Mouse (Mus musculus): Measurements from ENCODE around the gene Mks1. TPM values are rescaled to one million over a fixed set of nuclear protein-coding genes. Genes with fewer than 3 reads are reported as not detected.
A peak's percentile ranks its signal among the peaks of the same experiment; 100 is the strongest.
"Not testable (repeated sequence)": the region's sequence is repeated elsewhere in the genome, so short reads cannot be mapped to it uniquely, and the experiment has no call there.

Mks1 gene
- polyA plus RNA-seq, 1 experiment from 2014 or later: 12.0 TPM

DNA sequence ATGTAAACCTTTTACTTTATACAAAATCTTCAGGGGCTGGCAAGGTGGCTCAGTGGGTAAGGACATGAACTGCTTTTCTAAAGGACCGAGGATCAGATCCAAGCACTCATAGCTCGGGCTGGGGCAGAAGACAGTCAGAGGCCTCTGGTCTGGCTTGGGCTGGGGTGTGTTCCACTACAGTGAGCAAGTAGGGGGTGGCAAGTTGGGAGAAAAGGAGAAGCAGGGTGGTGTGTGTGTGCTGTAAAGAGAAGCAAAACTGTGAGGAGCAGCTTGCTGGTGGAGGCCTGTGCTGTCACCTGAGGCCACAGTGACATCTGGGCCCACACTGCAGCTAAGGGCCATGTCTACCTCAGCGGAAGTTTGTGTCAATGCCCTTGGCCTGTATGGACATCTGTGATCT, 11.6 kb upstream of the Mks1 start:
- no peaks in the 10 kb centered on the region for H3K4me1 ChIP-seq
- 74% methylated on average over 3 of the region's 3 CpGs for WGBS

DNA sequence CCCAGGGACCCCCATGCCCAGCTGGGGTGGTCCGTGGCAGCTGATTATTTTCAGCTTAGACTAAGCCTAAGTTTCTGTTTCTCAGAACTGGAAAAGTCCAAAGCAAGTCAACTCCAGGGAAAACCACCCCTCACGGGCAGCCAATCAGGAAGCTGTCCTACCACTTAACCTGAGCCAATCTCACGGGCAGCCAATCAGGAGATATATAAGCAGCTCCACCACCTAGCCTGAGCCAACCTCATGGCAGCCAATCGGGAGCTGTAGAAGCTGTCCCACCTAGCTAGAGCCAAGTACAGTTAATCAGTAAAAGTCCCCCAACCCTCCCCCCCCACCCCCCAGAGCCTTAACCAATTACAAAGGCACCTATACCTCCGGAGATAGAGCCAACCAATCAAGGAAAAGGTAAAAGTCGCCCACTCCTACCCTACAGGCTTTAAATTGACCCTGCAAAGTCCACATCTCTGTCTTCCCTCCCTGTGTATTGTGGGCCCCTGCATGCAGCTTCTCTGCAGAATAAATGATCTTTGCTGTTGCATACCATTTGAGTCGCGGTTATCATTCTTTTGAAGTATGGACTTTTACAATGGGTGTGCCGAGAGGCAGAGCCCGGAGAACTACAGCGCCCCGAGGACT, 5.9 kb upstream of the Mks1 start:
- Histone ChIP-seq H3K4me2 (no peak overlapping the region), H3K9me3 (no peaks in the 10 kb centered on the region), H3K27ac (no peak overlapping the region), H3K27me3 (replicated peaks) (no peaks in the 10 kb centered on the region), H3K4me3 (replicated peaks) (no peak overlapping the region), H3K9ac (no peak overlapping the region), H3K4me1 (no peaks in the 10 kb centered on the region), H3K36me3 (no peaks in the 10 kb centered on the region)
- no peak for ATAC-seq (ENCODE audit: insufficient read depth, low FRiP score, low read depth)
- 79% methylated on average over 12 of the region's 12 CpGs for WGBS

More for the DNA sequence above, 11.6 kb upstream of the Mks1 start:
- Histone ChIP-seq H3K27me3 (replicated peaks) (no peaks in the 10 kb centered on the region), H3K36me3 (no peaks in the 10 kb centered on the region), H3K4me2 (no peak overlapping the region), H3K9ac (no peak overlapping the region), H3K27ac (no peak overlapping the region), H3K9me3 (no peaks in the 10 kb centered on the region), H3K4me3 (replicated peaks) (no peak overlapping the region)
- ATAC-seq (ENCODE audit: insufficient read depth, low FRiP score, low read depth): no peak

DNA sequence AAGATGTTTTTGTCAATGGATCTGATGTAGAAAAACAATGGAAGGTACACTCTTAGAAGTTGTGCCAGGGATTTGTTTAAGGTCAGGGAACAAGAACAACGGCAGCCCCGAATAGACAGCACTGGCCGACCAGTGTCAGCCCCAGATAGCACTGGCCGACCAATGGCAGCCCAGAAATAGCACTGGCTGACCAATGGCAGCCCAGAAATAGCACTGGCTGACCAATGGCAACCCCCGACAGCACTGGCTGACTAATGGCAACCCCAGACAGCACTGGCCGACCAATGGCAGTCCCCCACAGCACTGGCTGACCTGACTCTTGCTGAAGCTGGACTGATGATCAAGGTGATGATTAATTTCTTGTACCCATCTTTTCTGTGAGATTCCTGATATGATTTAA, 5.1 kb upstream of the Mks1 start:
- H3K36me3 ChIP-seq: no peaks in the 10 kb centered on the region
- H3K9me3 ChIP-seq: no peaks in the 10 kb centered on the region
- H3K4me3 ChIP-seq (replicated peaks): no peak overlapping the region
- H3K27ac ChIP-seq: no peak overlapping the region
- no peak overlapping the region for H3K9ac ChIP-seq
- no peak overlapping the region for H3K4me2 ChIP-seq
- H3K4me1 ChIP-seq: peaks cover 3% of the 10 kb centered on the region; the same call in 1 of the 2 replicates
- WGBS: 62% methylated on average over 6 of the region's 6 CpGs
- no peaks in the 10 kb centered on the region for H3K27me3 ChIP-seq (replicated peaks)
- no peak for ATAC-seq (ENCODE audit: insufficient read depth, low FRiP score, low read depth)

DNA sequence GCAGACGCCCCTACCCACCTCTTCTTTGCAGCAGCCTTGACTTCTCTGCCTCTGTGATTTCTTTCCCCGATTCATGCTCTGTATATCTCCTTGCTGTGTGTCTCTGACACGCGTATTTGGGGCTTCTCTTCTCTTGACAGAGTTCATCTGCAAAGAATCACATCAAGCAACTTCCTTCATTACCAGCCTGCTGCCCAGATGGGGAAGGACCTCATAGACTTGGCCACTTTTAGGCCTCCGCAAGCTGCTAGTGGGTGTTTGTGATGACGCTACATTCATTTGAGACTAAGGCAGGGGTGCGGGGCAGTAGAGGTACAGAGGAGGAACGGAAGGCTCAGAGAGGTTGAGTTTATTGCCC, 561 bp downstream of the Mks1 start:
- Histone ChIP-seq H3K27me3 (replicated peaks) (no peaks in the 10 kb centered on the region), H3K9ac (no peak overlapping the region; the same call in 1 of the 2 replicates), H3K4me1 (peaks cover 8% of the 10 kb centered on the region), H3K4me3 (replicated peaks) (peak overlapping the region; percentile 63), H3K4me2 (peak overlapping the region; percentile 81), H3K36me3 (peaks cover 2% of the 10 kb centered on the region; the same call in 1 of the 2 replicates), H3K9me3 (no peaks in the 10 kb centered on the region), H3K27ac (peak overlapping the region; percentile 17; the same call in 1 of the 2 replicates)
- no peak for ATAC-seq (ENCODE audit: insufficient read depth, low FRiP score, low read depth)
- whole genome bisulfite sequencing: 28% methylated on average over 8 of the region's 8 CpGs

DNA sequence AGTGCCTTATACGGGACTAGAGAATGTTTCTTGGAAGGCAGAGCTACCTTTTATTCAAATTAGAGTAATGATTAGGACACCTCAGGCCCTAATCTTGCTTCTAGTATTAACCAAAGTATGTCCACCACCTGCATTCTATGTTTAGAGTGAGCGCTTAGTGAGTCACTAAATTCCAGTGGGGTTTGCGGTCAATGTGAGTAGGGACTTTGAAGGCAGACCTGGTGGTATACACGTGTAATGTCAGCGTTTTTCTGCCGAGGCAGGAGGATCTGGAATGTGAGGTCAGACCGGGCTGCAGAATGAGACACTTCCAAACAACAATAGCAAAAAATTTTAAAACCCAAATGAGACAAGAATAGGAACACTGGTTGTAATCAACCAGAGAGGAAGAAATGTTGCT, 1.5 kb downstream of the Mks1 start:
- H3K9me3 ChIP-seq: no peaks in the 10 kb centered on the region
- H3K4me1 ChIP-seq: peaks cover 8% of the 10 kb centered on the region
- ATAC-seq (ENCODE audit: insufficient read depth, low FRiP score, low read depth): no peak
- H3K4me2 ChIP-seq: no peak overlapping the region
- H3K27me3 ChIP-seq (replicated peaks): no peaks in the 10 kb centered on the region
- no peak overlapping the region for H3K4me3 ChIP-seq (replicated peaks)
- H3K27ac ChIP-seq: no peak overlapping the region
- H3K36me3 ChIP-seq: peaks cover 3% of the 10 kb centered on the region; the same call in 1 of the 2 replicates
- 84% methylated on average over 7 of the region's 7 CpGs for WGBS
- H3K9ac ChIP-seq: no peak overlapping the region

DNA sequence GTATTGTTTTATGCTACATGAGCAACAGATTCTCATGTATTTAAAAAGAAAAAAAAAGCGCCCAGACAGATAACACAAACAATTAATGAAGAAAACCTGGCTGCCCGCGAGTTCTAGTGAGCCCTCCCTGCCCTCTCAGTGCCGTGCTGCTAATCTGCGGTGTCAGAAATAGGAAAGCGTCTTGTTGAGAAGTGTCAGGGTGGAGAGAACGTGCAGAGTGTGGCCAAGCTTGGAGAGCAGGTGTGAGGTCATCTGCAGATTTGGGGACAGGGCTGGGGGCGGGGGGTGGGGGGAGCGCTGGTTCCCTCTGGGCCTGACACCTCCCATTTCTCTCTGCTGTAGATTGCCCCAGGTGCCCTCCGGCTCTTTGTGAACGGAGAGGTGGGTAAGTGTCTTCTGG, 6.3 kb downstream of the Mks1 start:
- Histone ChIP-seq H3K4me1 (no peaks in the 10 kb centered on the region), H3K4me3 (replicated peaks) (no peak overlapping the region), H3K27ac (no peak overlapping the region), H3K27me3 (replicated peaks) (no peaks in the 10 kb centered on the region), H3K9me3 (no peaks in the 10 kb centered on the region), H3K36me3 (peaks cover 8% of the 10 kb centered on the region; the same call in 1 of the 2 replicates), H3K9ac (no peak overlapping the region), H3K4me2 (no peak overlapping the region)
- 84% methylated on average over 11 of the region's 11 CpGs for WGBS
- no peak for ATAC-seq (ENCODE audit: insufficient read depth, low FRiP score, low read depth)

DNA sequence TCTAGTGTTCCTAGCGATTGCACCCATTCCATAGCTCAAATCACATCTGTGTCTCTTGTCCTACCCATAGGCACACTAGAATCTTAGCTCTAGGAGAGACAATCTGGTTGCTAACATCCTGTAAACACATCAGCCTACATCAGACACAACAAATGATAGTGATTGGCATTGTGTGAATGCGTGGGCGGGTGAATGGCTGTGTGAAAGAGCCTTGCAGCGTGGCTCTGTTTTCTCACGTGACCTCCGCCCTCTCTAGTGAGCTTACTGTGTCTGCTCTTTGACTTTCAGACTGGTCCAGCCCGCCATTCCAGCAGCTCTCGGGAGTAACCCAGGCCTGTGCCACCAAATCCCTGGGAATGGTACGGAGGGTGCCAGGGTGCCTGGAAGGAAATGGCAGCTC, 7.4 kb downstream of the Mks1 start:
- Histone ChIP-seq H3K9ac (no peak overlapping the region), H3K4me3 (replicated peaks) (no peak overlapping the region), H3K9me3 (no peaks in the 10 kb centered on the region), H3K27ac (no peak overlapping the region), H3K4me1 (no peaks in the 10 kb centered on the region), H3K27me3 (replicated peaks) (no peaks in the 10 kb centered on the region), H3K4me2 (no peak overlapping the region), H3K36me3 (peaks cover 8% of the 10 kb centered on the region; the same call in 1 of the 2 replicates)
- 82% methylated on average over 9 of the region's 9 CpGs for WGBS
- ATAC-seq (ENCODE audit: insufficient read depth, low FRiP score, low read depth): no peak

DNA sequence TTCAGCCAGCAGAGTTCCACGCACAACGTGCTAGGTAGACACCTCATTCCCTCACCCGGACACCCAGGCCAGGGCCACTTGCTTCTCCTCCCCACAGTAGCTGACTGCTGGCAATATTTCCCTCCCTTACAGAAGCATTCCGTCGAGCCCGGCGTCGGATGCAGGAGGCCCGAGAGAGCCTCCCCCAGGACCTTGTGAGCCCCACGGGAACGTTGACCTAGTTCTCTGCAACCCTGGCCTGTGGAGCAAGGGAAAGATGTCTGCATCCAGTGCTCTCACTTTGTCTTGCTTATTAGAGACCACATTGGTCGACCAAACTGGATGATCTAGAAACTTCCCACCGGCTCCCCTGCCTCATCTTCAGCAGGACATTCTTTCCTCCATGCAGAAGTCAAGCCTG, 9.8 kb downstream of the Mks1 start:
- Histone ChIP-seq H3K27ac (no peak overlapping the region), H3K36me3 (peaks cover 8% of the 10 kb centered on the region; the same call in 1 of the 2 replicates), H3K4me1 (no peaks in the 10 kb centered on the region), H3K9ac (no peak overlapping the region), H3K9me3 (no peaks in the 10 kb centered on the region), H3K27me3 (replicated peaks) (no peaks in the 10 kb centered on the region), H3K4me2 (no peak overlapping the region), H3K4me3 (replicated peaks) (no peak overlapping the region)
- no peak for ATAC-seq (ENCODE audit: insufficient read depth, low FRiP score, low read depth)
- WGBS: 91% methylated on average over 13 of the region's 13 CpGs

DNA sequence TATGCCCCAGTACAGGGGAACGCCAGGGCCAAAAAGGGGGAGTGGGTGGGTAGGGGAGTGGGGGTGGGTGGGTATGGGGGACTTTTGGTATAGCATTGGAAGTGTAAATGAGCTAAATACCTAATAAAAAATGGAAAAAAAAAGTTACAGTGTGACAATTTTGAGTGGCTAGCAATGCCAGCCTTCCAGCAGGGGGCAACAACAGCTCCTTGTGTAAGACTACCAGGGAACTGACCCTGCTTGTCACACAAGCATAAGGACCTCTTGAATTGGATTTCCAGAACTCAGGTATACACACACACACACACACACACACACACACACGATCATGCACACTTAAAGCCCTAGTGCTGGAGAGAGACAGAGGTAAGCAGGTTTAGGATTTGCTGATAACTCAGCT, 13.9 kb downstream of the Mks1 start:
- 86% methylated on average over 1 of the region's 2 CpGs for WGBS
- not testable (repeated sequence) for ATAC-seq (ENCODE audit: insufficient read depth, low FRiP score, low read depth)

DNA sequence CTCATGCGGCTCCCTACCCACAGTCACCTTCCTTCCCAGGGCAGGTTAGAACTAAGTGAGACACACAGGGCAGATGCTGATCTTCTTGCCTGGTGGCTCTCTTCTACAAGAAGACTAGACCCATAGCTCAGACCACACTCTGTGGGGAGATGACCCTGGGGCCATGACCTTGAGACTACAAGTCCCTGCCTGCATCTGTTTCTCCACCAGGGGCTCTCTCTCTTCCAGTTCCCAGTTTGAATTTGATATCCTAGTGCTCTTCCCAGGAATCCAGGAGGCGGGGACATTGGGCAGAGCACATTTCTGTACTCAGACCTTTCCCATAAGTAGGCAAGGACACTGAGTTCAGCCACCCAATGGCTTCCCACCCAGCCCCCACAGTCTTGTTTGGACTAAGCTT, 17.1 kb downstream of the Mks1 start:
- H3K27me3 ChIP-seq (replicated peaks): no peaks in the 10 kb centered on the region
- no peaks in the 10 kb centered on the region for H3K4me1 ChIP-seq
- H3K4me3 ChIP-seq (replicated peaks): no peak overlapping the region
- no peak overlapping the region for H3K9ac ChIP-seq
- H3K4me2 ChIP-seq: no peak overlapping the region
- no peak for ATAC-seq (ENCODE audit: insufficient read depth, low FRiP score, low read depth)
- WGBS: 66% methylated on average over 2 of the region's 2 CpGs
- no peaks in the 10 kb centered on the region for H3K36me3 ChIP-seq
- H3K27ac ChIP-seq: no peak overlapping the region
- H3K9me3 ChIP-seq: no peaks in the 10 kb centered on the region

More for the DNA sequence above, 13.9 kb downstream of the Mks1 start:
- H3K4me1 ChIP-seq; H3K9ac ChIP-seq; H3K4me3 ChIP-seq (replicated peaks); H3K27me3 ChIP-seq (replicated peaks); H3K4me2 ChIP-seq; H3K27ac ChIP-seq; H3K9me3 ChIP-seq; H3K36me3 ChIP-seq: not testable (repeated sequence)

DNA sequence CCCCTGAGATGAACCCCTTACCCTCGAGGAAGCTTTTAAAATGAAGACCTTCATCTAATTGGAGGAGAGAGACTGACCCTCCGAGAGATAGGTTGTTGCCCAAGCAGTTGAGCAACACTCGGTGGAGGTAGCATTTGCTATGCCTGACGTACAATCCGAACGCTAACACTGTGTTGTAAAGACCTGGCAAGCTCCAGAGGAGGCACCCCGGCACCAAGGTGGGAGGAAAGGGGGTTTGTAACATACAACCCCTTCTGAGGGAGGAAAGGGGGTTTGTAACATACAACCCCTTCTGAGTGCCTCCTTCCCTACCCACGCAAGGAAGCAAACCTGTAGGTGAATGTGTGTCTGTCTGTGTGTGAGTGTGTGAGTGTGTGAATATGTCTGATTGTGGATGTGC, 18.8 kb downstream of the Mks1 start:
- no peak overlapping the region for H3K27ac ChIP-seq
- no peak overlapping the region for H3K4me3 ChIP-seq (replicated peaks)
- no peaks in the 10 kb centered on the region for H3K27me3 ChIP-seq (replicated peaks)
- no peak overlapping the region for H3K4me2 ChIP-seq
- H3K4me1 ChIP-seq: no peaks in the 10 kb centered on the region
- H3K9ac ChIP-seq: no peak overlapping the region
- no peaks in the 10 kb centered on the region for H3K9me3 ChIP-seq
- H3K36me3 ChIP-seq: no peaks in the 10 kb centered on the region
- ATAC-seq (ENCODE audit: insufficient read depth, low FRiP score, low read depth): no peak
- WGBS: 33% methylated on average over 8 of the region's 8 CpGs

DNA sequence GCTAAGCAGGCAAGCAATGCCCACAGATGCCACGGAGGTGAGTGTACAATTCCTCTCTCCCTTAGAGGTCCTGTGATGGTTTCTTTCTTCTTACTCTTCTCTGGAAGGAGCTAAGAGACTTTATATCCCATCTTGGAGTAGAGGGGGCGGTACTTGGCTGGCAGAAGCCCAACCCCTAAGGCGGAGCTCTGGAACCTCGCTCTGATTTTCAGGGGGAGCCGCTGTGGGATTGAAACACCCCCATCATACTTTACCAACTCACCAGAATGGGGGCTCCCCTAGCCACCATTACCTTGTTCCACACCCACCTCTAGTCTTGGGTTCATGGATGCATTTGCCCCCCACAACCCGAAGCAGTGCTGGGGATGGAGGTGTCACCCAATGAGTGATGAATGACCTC, 22.4 kb downstream of the Mks1 start, which contains the start of gene Epx:
Gene Epx, minus strand, starts transcription at position 101 of the 400 bp plus-strand sequence.
- no peaks in the 10 kb centered on the region for H3K36me3 ChIP-seq

DNA sequence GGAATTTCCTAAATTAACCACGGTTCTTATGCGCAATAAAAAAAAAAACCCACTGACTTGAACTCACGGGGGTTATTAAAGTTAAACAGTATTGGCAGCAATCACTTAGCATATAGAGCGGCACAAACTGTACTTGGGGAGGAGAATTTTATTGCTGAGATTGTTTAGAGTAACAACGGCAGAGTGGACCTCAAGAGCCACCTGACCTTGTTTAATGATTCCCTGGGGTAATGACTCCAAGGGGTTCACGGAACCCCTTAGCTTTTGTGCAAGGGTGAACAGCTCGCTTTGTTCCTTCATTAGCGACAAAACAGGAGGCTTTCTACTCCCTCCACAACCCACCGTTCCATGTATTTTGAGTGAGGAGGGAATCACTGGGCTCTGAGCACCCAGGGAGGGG, 26.8 kb downstream of the Mks1 start:
- no peak overlapping the region for H3K9ac ChIP-seq
- H3K9me3 ChIP-seq: no peaks in the 10 kb centered on the region
- no peaks in the 10 kb centered on the region for H3K27me3 ChIP-seq (replicated peaks)
- H3K4me2 ChIP-seq: no peak overlapping the region
- H3K4me1 ChIP-seq: no peaks in the 10 kb centered on the region
- H3K4me3 ChIP-seq (replicated peaks): no peak overlapping the region
- no peaks in the 10 kb centered on the region for H3K36me3 ChIP-seq
- no peak for ATAC-seq (ENCODE audit: insufficient read depth, low FRiP score, low read depth)
- 67% methylated on average over 9 of the region's 9 CpGs for WGBS
- no peak overlapping the region for H3K27ac ChIP-seq

More for the DNA sequence above, 22.4 kb downstream of the Mks1 start, which contains the start of gene Epx:
- Histone ChIP-seq H3K4me3 (replicated peaks) (no peak within 1 kb of the TSS), H3K27ac (no peak within 1 kb of the TSS), H3K27me3 (replicated peaks) (no peaks in the 10 kb centered on the region), H3K9me3 (no peaks in the 10 kb centered on the region), H3K9ac (no peak within 1 kb of the TSS), H3K4me1 (no peaks in the 10 kb centered on the region), H3K4me2 (no peak within 1 kb of the TSS)
- no peak for ATAC-seq (ENCODE audit: insufficient read depth, low FRiP score, low read depth)
- WGBS: 80% methylated on average over 6 of the region's 6 CpGs

All from stomach, embryonic 15.5 days (tissue).